Mouse (Mus musculus) midbrain, postnatal 0 days (tissue): ENCODE results near the gene 1810013L24Rik. TPM values are rescaled to one million over a fixed set of nuclear protein-coding genes. Genes with fewer than 3 reads are reported as not detected.

Source experiments
- ATAC-seq: fragments of 200-750 bp; cut with Nextera tagmentation; 2 replicates; pipeline ENCODE4 v1.8.0; 2017; ENCODE audit warnings: moderate number of reproducible peaks, mild to moderate bottlenecking, moderate TSS enrichment, moderate library complexity; ENCODE audit not compliant: low FRiP score
- DNase-seq: peaks from one replicate; pipeline ENCODE4 v3.0.0-alpha.2; 2015; ENCODE audit warnings: low spot score
- H3K27ac ChIP-seq: fragments of 300-500 bp; sonication (generic); 2 replicates; pipeline ENCODE4 v1.5.1; 2014; ENCODE audit warnings: low read depth, mild to moderate bottlenecking, low read length, mixed read lengths
- H3K27me3 ChIP-seq: fragments of 300-500 bp; sonication (generic); 2 replicates; pipeline ENCODE4 v1.6.1; 2014; ENCODE audit warnings: low read length, control low read depth, mixed read lengths; ENCODE audit not compliant: insufficient read depth
- H3K36me3 ChIP-seq: fragments of 300-500 bp; sonication (generic); 2 replicates; pipeline ENCODE4 v1.6.1; 2014; ENCODE audit warnings: low read length, control low read depth, mixed read lengths; ENCODE audit not compliant: insufficient read depth
- H3K4me1 ChIP-seq: fragments of 300-500 bp; sonication (generic); 2 replicates; pipeline ENCODE4 v1.6.1; 2014; ENCODE audit warnings: mild to moderate bottlenecking, control low read depth, antibody characterized with exemption, low read length, mixed read lengths; ENCODE audit not compliant: insufficient read depth
- H3K4me2 ChIP-seq: fragments of 300-500 bp; sonication (generic); 2 replicates; pipeline ENCODE4 v1.6.1; 2014; ENCODE audit warnings: low read depth, mild to moderate bottlenecking, low read length, mixed read lengths; ENCODE audit not compliant: poor library complexity, severe bottlenecking
- H3K4me3 ChIP-seq: fragments of 300-500 bp; sonication (generic); 2 replicates; pipeline ENCODE4 v1.5.1; 2014; ENCODE audit warnings: low read depth, mild to moderate bottlenecking, low read length, moderate library complexity
- H3K9ac ChIP-seq: fragments of 300-500 bp; sonication (generic); replicated peaks from 2 replicates; pipeline ENCODE4 v1.6.1; 2014; ENCODE audit warnings: mild to moderate bottlenecking, low read length, moderate library complexity, mixed read lengths; ENCODE audit not compliant: poor library complexity, severe bottlenecking
- H3K9me3 ChIP-seq: fragments of 300-500 bp; sonication (generic); 2 replicates; pipeline ENCODE4 v1.6.1; 2016; ENCODE audit warnings: low read length, control low read depth
- CTCF ChIP-seq: IDR thresholded peaks from 2 replicates; pipeline ENCODE4 v1.5.1; 2016; ENCODE audit warnings: antibody characterized with exemption, mild to moderate bottlenecking
- WGBS: fragments of 180-500 bp; shearing (Covaris S2); extraction: QIAGEN DNeasy Blood & Tissue Kit; methylation state at CpG from one replicate; pipeline ENCODE4 v1.1.7; 2014; 5-methylcytosine and 5-hydroxymethylcytosine counted together
- polyA plus RNA-seq: library from polyadenylated mRNA; unstranded; fragments of >200 nt; fragmentation: Nextera tagmentation; extraction: Ambion mirVana; gene quantifications from 2 replicates; pipeline ENCODE4 v1.2.1, GENCODE M21; 2015
- total RNA-seq: library from RNA; depleted of rRNA; stranded (reverse); fragments of >200 nt; gene quantifications from 2 replicates; pipeline ENCODE4 v1.2.3, GENCODE M21; 2014; rRNA removed

The 1810013L24Rik gene
- total RNA-seq: 64.0 and 73.2 TPM in 2 replicates
- 12.0 and 13.6 TPM in 2 replicates for polyA plus RNA-seq

- H3K9me3 ChIP-seq: no peaks in the 10 kb centered on the region
- peak within 1 kb of the TSS; percentile 92 for H3K4me2 ChIP-seq
- no peaks in the 10 kb centered on the region for H3K36me3 ChIP-seq
- DNase-seq (peak; percentile 98), ATAC-seq (peak; percentile 96)
- H3K9ac ChIP-seq: peak within 1 kb of the TSS; percentile 100
- TF ChIP-seq CTCF: peak; percentile 43; the same call in 1 of the 2 replicates
- no peaks in the 10 kb centered on the region for H3K27me3 ChIP-seq
- H3K27ac ChIP-seq: peak within 1 kb of the TSS; percentile 98
- H3K4me3 ChIP-seq: peak within 1 kb of the TSS; percentile 100
- WGBS: under 1% methylated on average over 73 of the region's 80 CpGs
- peaks cover 9% of the 10 kb centered on the region for H3K4me1 ChIP-seq
Observed at GRCm38 (mm10) chr16:8829564-8830359, at the start of gene 1810013L24Rik. 1810013L24Rik (plus strand) TSS chr16:8830100.

- H3K9ac ChIP-seq: no peak overlapping the region
- no peaks in the 10 kb centered on the region for H3K27me3 ChIP-seq
- H3K36me3 ChIP-seq: no peaks in the 10 kb centered on the region
- WGBS: 88% methylated on average over 3 of the region's 3 CpGs
- no peaks in the 10 kb centered on the region for H3K9me3 ChIP-seq
- no peak overlapping the region for H3K4me3 ChIP-seq
- no peak for TF ChIP-seq CTCF
- DNase-seq (no peak), ATAC-seq (no peak)
- no peak overlapping the region for H3K4me2 ChIP-seq
- no peak overlapping the region for H3K27ac ChIP-seq
- H3K4me1 ChIP-seq: no peaks in the 10 kb centered on the region
Observed at GRCm38 (mm10) chr16:8780187-8780586, 49.7 kb upstream of the 1810013L24Rik start.

GRCm38 (mm10) chr16:8781191-8781590 is 48.7 kb upstream of the 1810013L24Rik start:
- ATAC-seq: no peak
- H3K9me3 ChIP-seq: no peaks in the 10 kb centered on the region
- no peaks in the 10 kb centered on the region for H3K4me1 ChIP-seq
- H3K4me3 ChIP-seq: no peak overlapping the region
- 67% methylated on average over 6 of the region's 6 CpGs for WGBS
- no peak overlapping the region for H3K27ac ChIP-seq
- no peak for TF ChIP-seq CTCF
- H3K4me2 ChIP-seq: no peak overlapping the region
- no peak overlapping the region for H3K9ac ChIP-seq
- no peak for DNase-seq
- H3K27me3 ChIP-seq: no peaks in the 10 kb centered on the region
- H3K36me3 ChIP-seq: no peaks in the 10 kb centered on the region

- Histone ChIP-seq H3K4me1 (no peaks in the 10 kb centered on the region), H3K9ac (no peak overlapping the region), H3K36me3 (no peaks in the 10 kb centered on the region), H3K9me3 (no peaks in the 10 kb centered on the region), H3K27me3 (no peaks in the 10 kb centered on the region), H3K4me2 (no peak overlapping the region), H3K27ac (no peak overlapping the region), H3K4me3 (no peak overlapping the region)
- ATAC-seq (no peak), DNase-seq (no peak)
- TF ChIP-seq CTCF: no peak
- 87% methylated on average over 2 of the region's 2 CpGs for WGBS
Observed at GRCm38 (mm10) chr16:8781660-8782059, 48.2 kb upstream of the 1810013L24Rik start.

- DNase-seq: no peak
- WGBS: 88% methylated on average over 16 of the region's 16 CpGs
- Histone ChIP-seq H3K9ac (no peak overlapping the region), H3K27ac (no peak overlapping the region), H3K9me3 (no peaks in the 10 kb centered on the region), H3K4me3 (no peak overlapping the region), H3K36me3 (no peaks in the 10 kb centered on the region), H3K4me1 (no peaks in the 10 kb centered on the region), H3K4me2 (no peak overlapping the region), H3K27me3 (no peaks in the 10 kb centered on the region)
- no peak for TF ChIP-seq CTCF
- no peak for ATAC-seq
Observed at GRCm38 (mm10) chr16:8783198-8783913, 46.5 kb upstream of the 1810013L24Rik start.

- no peaks in the 10 kb centered on the region for H3K4me1 ChIP-seq
- H3K27me3 ChIP-seq: no peaks in the 10 kb centered on the region
- no peaks in the 10 kb centered on the region for H3K9me3 ChIP-seq
- 77% methylated on average over 3 of the region's 3 CpGs for WGBS
- H3K9ac ChIP-seq: no peak overlapping the region
- no peak for ATAC-seq
- no peak overlapping the region for H3K4me3 ChIP-seq
- TF ChIP-seq CTCF: no peak
- H3K36me3 ChIP-seq: no peaks in the 10 kb centered on the region
- H3K27ac ChIP-seq: no peak overlapping the region
- H3K4me2 ChIP-seq: no peak overlapping the region
- no peak for DNase-seq
Observed at GRCm38 (mm10) chr16:8784753-8785152, 45.1 kb upstream of the 1810013L24Rik start.
